Mouse (Mus musculus) C2C12 (cell line): ENCODE data around the gene Dpt. TPM values are rescaled to one million over a fixed set of nuclear protein-coding genes. Genes with fewer than 3 reads are reported as not detected.

Experiments
- H3K27me3 ChIP-seq: one replicate; pipeline ENCODE4 v1.6.1; 2011; ENCODE audit not compliant: control insufficient read depth, insufficient read depth, insufficient read length
- H3K36me3 ChIP-seq: one replicate; pipeline ENCODE4 v1.6.1; 2011; ENCODE audit not compliant: control insufficient read depth, insufficient read depth
- H3K4me3 ChIP-seq: one replicate; pipeline ENCODE4 v1.5.1; 2011; ENCODE audit warnings: mild to moderate bottlenecking, control low read depth; ENCODE audit not compliant: poor library complexity, insufficient read depth, severe bottlenecking
- H3K79me2 ChIP-seq: one replicate; pipeline ENCODE4 v1.6.1; 2011; ENCODE audit not compliant: control insufficient read depth, insufficient read depth
- H3K79me3 ChIP-seq: one replicate; pipeline ENCODE4 v1.6.1; 2011; ENCODE audit warnings: low read depth, control low read depth
- H3ac ChIP-seq: one replicate; pipeline ENCODE3; 2011; ENCODE audit warnings: low read depth; ENCODE audit not compliant: control insufficient read depth, insufficient read length
- CEBPB ChIP-seq: IDR thresholded peaks from one replicate; pipeline ENCODE4 v1.6.1; 2011; ENCODE audit warnings: low read depth, mild to moderate bottlenecking, control low read depth, moderate library complexity
- CTCF ChIP-seq: IDR thresholded peaks from one replicate; pipeline ENCODE4 v1.5.1; 2011; ENCODE audit not compliant: control insufficient read depth, insufficient read depth, insufficient read length
- FOSL1 ChIP-seq: IDR thresholded peaks from one replicate; pipeline ENCODE4 v1.8.0; 2011; ENCODE audit warnings: mild to moderate bottlenecking, low read length; ENCODE audit not compliant: poor library complexity, insufficient read depth, severe bottlenecking
- MAX ChIP-seq: IDR thresholded peaks from one replicate; pipeline ENCODE4 v1.6.1; 2011; ENCODE audit warnings: mild to moderate bottlenecking, control low read depth
- MYOD1 ChIP-seq: IDR thresholded peaks from one replicate; pipeline ENCODE4 v1.6.1; 2011; ENCODE audit warnings: low read depth; ENCODE audit not compliant: control insufficient read depth, insufficient read length
- MYOG ChIP-seq: IDR thresholded peaks from one replicate; pipeline ENCODE4 v1.6.1; 2011; ENCODE audit not compliant: control insufficient read depth, insufficient read length; ENCODE audit errors: extremely low read depth
- USF1 ChIP-seq: IDR thresholded peaks from one replicate; pipeline ENCODE4 v1.6.1; 2011; ENCODE audit warnings: low read depth, mild to moderate bottlenecking, control low read depth, moderate library complexity
- polyA plus RNA-seq: library from polyadenylated mRNA; unstranded; fragments of >200 nt; fragmentation: generic; extraction: Trizol; gene quantifications from one replicate; pipeline ENCODE4 v1.2.1, GENCODE M21; 2012; ENCODE audit warnings: missing spikeins

The Dpt gene
- polyA plus RNA-seq, 1 experiment, result 0.04 TPM

GRCm38 (mm10) chr1:164859952-164860351 lies 63.5 kb downstream of the Dpt start:
- Histone ChIP-seq H3K79me2 (no peaks in the 10 kb centered on the region), H3K27me3 (no peaks in the 10 kb centered on the region), H3K4me3 (no peak overlapping the region), H3K36me3 (no peaks in the 10 kb centered on the region), H3ac (no peak overlapping the region), H3K79me3 (no peaks in the 10 kb centered on the region)
- TF ChIP-seq FOSL1, result no peak

GRCm38 (mm10) chr1:164860782-164861181 lies 64.3 kb downstream of the Dpt start:
- no peak overlapping the region for H3K4me3 ChIP-seq
- TF ChIP-seq FOSL1, result no peak
- no peak for TF ChIP-seq MYOG
- no peak for TF ChIP-seq USF1
- TF ChIP-seq MYOD1, result no peak
- TF ChIP-seq CEBPB, result no peak
- TF ChIP-seq MAX, result no peak
- no peak for TF ChIP-seq CTCF

GRCm38 (mm10) chr1:164861501-164861900 lies 65.1 kb downstream of the Dpt start:
- H3K36me3 ChIP-seq, result no peaks in the 10 kb centered on the region
- no peak overlapping the region for H3ac ChIP-seq
- no peaks in the 10 kb centered on the region for H3K27me3 ChIP-seq
- H3K79me2 ChIP-seq, result no peaks in the 10 kb centered on the region
- TF ChIP-seq FOSL1 (no peak), CTCF (no peak), MAX (no peak), MYOG (no peak), CEBPB (no peak), MYOD1 (no peak), USF1 (no peak)
- no peak overlapping the region for H3K4me3 ChIP-seq
- H3K79me3 ChIP-seq, result no peaks in the 10 kb centered on the region

More at GRCm38 (mm10) chr1:164860782-164861181, 64.3 kb downstream of the Dpt start:
- Histone ChIP-seq H3K79me2 (no peaks in the 10 kb centered on the region), H3K36me3 (no peaks in the 10 kb centered on the region), H3K27me3 (no peaks in the 10 kb centered on the region), H3K79me3 (no peaks in the 10 kb centered on the region), H3ac (no peak overlapping the region)

GRCm38 (mm10) chr1:164862946-164863883 lies 66.8 kb downstream of the Dpt start:
- TF ChIP-seq CEBPB (no peak), USF1 (peak; percentile 48)
- Histone ChIP-seq H3K79me2 (no peaks in the 10 kb centered on the region), H3K79me3 (no peaks in the 10 kb centered on the region), H3K27me3 (no peaks in the 10 kb centered on the region), H3ac (no peak overlapping the region), H3K4me3 (no peak overlapping the region), H3K36me3 (no peaks in the 10 kb centered on the region)

- TF ChIP-seq MYOG (no peak), CEBPB (peak; percentile 48)
- H3K27me3 ChIP-seq, result no peaks in the 10 kb centered on the region
Measured at GRCm38 (mm10) chr1:164864666-164865065, 68.2 kb downstream of the Dpt start.

GRCm38 (mm10) chr1:164870694-164871093 lies 74.2 kb downstream of the Dpt start:
- Histone ChIP-seq H3K79me2 (no peaks in the 10 kb centered on the region), H3K4me3 (no peak overlapping the region), H3K27me3 (no peaks in the 10 kb centered on the region), H3K36me3 (no peaks in the 10 kb centered on the region), H3ac (no peak overlapping the region), H3K79me3 (no peaks in the 10 kb centered on the region)
- TF ChIP-seq FOSL1, result no peak
- TF ChIP-seq USF1, result no peak
- no peak for TF ChIP-seq MAX
- no peak for TF ChIP-seq MYOD1
- TF ChIP-seq CTCF, result peak; percentile 7
- TF ChIP-seq CEBPB, result no peak
- no peak for TF ChIP-seq MYOG

More at GRCm38 (mm10) chr1:164864666-164865065, 68.2 kb downstream of the Dpt start:
- Histone ChIP-seq H3K79me2 (no peaks in the 10 kb centered on the region), H3K79me3 (no peaks in the 10 kb centered on the region), H3ac (no peak overlapping the region), H3K4me3 (no peak overlapping the region), H3K36me3 (no peaks in the 10 kb centered on the region)

Other genes starting within 250 kb of the Dpt start
- not detected for gene Xcl1, start 138.9 kb downstream of the Dpt start, polyA plus RNA-seq